Mouse (Mus musculus): ENCODE results near the gene Hsd17b2. TPM values are rescaled to one million over a fixed set of nuclear protein-coding genes. Genes with fewer than 3 reads are reported as not detected.
A peak's percentile ranks its signal among the peaks of the same experiment; 100 is the strongest.

Hsd17b2 gene
- not detected in 2 replicates for polyA plus RNA-seq (2016; fragmentation: Nextera tagmentation; extraction: Ambion mirVana)

- no peaks in the 10 kb centered on the region for H3K9me3 ChIP-seq
- H3K4me2 ChIP-seq (replicated peaks) = no peak within 1 kb of the TSS
- WGBS = 58% methylated on average over 13 of the region's 13 CpGs
- no peak within 1 kb of the TSS for H3K9ac ChIP-seq (replicated peaks)
- no peak within 1 kb of the TSS for H3K4me3 ChIP-seq
- H3K27ac ChIP-seq (replicated peaks) = no peak within 1 kb of the TSS
- peaks cover 9% of the 10 kb centered on the region for H3K4me1 ChIP-seq
- H3K36me3 ChIP-seq = no peaks in the 10 kb centered on the region
- H3K27me3 ChIP-seq = 0 out of 2 replicates have a peak, but pooled peaks cover 7% of the 10 kb centered on the region
- no peak for ATAC-seq (ENCODE audit: low FRiP score, low read depth)
Measured at GRCm38 (mm10) chr8:117701859-117702258, at the start of gene Hsd17b2. Gene Hsd17b2, plus strand, starts transcription at chr8:117701904.

GRCm38 (mm10) chr8:117652318-117652717 lies 49.4 kb upstream of the Hsd17b2 start:
- no peaks in the 10 kb centered on the region for H3K4me1 ChIP-seq
- H3K36me3 ChIP-seq = no peaks in the 10 kb centered on the region
- no peaks in the 10 kb centered on the region for H3K27me3 ChIP-seq
- no peak for ATAC-seq (ENCODE audit: low FRiP score, low read depth)
- WGBS = 100% methylated on average over 1 of the region's 1 CpGs
- H3K4me3 ChIP-seq = no peak overlapping the region
- H3K27ac ChIP-seq (replicated peaks) = no peak overlapping the region
- H3K9me3 ChIP-seq = no peaks in the 10 kb centered on the region
- no peak overlapping the region for H3K4me2 ChIP-seq (replicated peaks)
- H3K9ac ChIP-seq (replicated peaks) = no peak overlapping the region

- WGBS = 79% methylated on average over 7 of the region's 7 CpGs
- H3K4me3 ChIP-seq = no peak overlapping the region
- peaks cover 12% of the 10 kb centered on the region for H3K4me1 ChIP-seq
- no peaks in the 10 kb centered on the region for H3K9me3 ChIP-seq
- no peak overlapping the region for H3K27ac ChIP-seq (replicated peaks)
- H3K9ac ChIP-seq (replicated peaks) = no peak overlapping the region
- H3K36me3 ChIP-seq = no peaks in the 10 kb centered on the region
- no peaks in the 10 kb centered on the region for H3K27me3 ChIP-seq
- no peak for ATAC-seq (ENCODE audit: low FRiP score, low read depth)
- H3K4me2 ChIP-seq (replicated peaks) = no peak overlapping the region
Measured at GRCm38 (mm10) chr8:117658990-117659389, 42.7 kb upstream of the Hsd17b2 start.

GRCm38 (mm10) chr8:117660358-117661031 lies 41.2 kb upstream of the Hsd17b2 start:
- 37% methylated on average over 11 of the region's 11 CpGs for WGBS
- Histone ChIP-seq H3K9me3 (no peaks in the 10 kb centered on the region), H3K4me2 (replicated peaks) (peak overlapping the region; percentile 5; the same call in 1 of the 2 replicates), H3K27me3 (no peaks in the 10 kb centered on the region), H3K36me3 (no peaks in the 10 kb centered on the region), H3K4me1 (peaks cover 12% of the 10 kb centered on the region), H3K27ac (replicated peaks) (no peak overlapping the region), H3K4me3 (no peak overlapping the region), H3K9ac (replicated peaks) (no peak overlapping the region)
- peak; percentile 72 for ATAC-seq (ENCODE audit: low FRiP score, low read depth)

- H3K4me3 ChIP-seq = no peak overlapping the region
- ATAC-seq (ENCODE audit: low FRiP score, low read depth) = no peak
- no peak overlapping the region for H3K4me2 ChIP-seq (replicated peaks)
- H3K4me1 ChIP-seq = 0 out of 2 replicates have a peak, but pooled peaks cover 2% of the 10 kb centered on the region
- H3K27me3 ChIP-seq = no peaks in the 10 kb centered on the region
- WGBS = 84% methylated on average over 13 of the region's 13 CpGs
- H3K9ac ChIP-seq (replicated peaks) = no peak overlapping the region
- H3K27ac ChIP-seq (replicated peaks) = no peak overlapping the region
- H3K36me3 ChIP-seq = no peaks in the 10 kb centered on the region
- no peaks in the 10 kb centered on the region for H3K9me3 ChIP-seq
Measured at GRCm38 (mm10) chr8:117667349-117668124, 34.2 kb upstream of the Hsd17b2 start.

GRCm38 (mm10) chr8:117670461-117670860 lies 31.2 kb upstream of the Hsd17b2 start:
- Histone ChIP-seq H3K27me3 (no peaks in the 10 kb centered on the region), H3K4me2 (replicated peaks) (no peak overlapping the region), H3K4me3 (no peak overlapping the region), H3K9me3 (no peaks in the 10 kb centered on the region), H3K36me3 (no peaks in the 10 kb centered on the region), H3K27ac (replicated peaks) (no peak overlapping the region), H3K4me1 (0 out of 2 replicates have a peak, but pooled peaks cover 2% of the 10 kb centered on the region), H3K9ac (replicated peaks) (no peak overlapping the region)
- no peak for ATAC-seq (ENCODE audit: low FRiP score, low read depth)
- WGBS = 50% methylated on average over 11 of the region's 11 CpGs

GRCm38 (mm10) chr8:117672558-117672957 lies 29.1 kb upstream of the Hsd17b2 start:
- no peak overlapping the region for H3K27ac ChIP-seq (replicated peaks)
- H3K4me2 ChIP-seq (replicated peaks) = no peak overlapping the region; the same call in 1 of the 2 replicates
- ATAC-seq (ENCODE audit: low FRiP score, low read depth) = no peak
- no peak overlapping the region for H3K4me3 ChIP-seq
- H3K36me3 ChIP-seq = no peaks in the 10 kb centered on the region
- H3K9ac ChIP-seq (replicated peaks) = no peak overlapping the region
- H3K4me1 ChIP-seq = 0 out of 2 replicates have a peak, but pooled peaks cover 2% of the 10 kb centered on the region
- H3K9me3 ChIP-seq = no peaks in the 10 kb centered on the region
- H3K27me3 ChIP-seq = no peaks in the 10 kb centered on the region
- WGBS = 82% methylated on average over 3 of the region's 3 CpGs

GRCm38 (mm10) chr8:117673430-117673830 lies 28.3 kb upstream of the Hsd17b2 start, which contains the start of gene Sdr42e1:
Gene Sdr42e1, minus strand, starts transcription at chr8:117673689.
- Histone ChIP-seq H3K4me3 (peak within 1 kb of the TSS; percentile 41), H3K9me3 (no peaks in the 10 kb centered on the region), H3K4me1 (0 out of 2 replicates have a peak, but pooled peaks cover 2% of the 10 kb centered on the region), H3K36me3 (no peaks in the 10 kb centered on the region), H3K27ac (replicated peaks) (no peak within 1 kb of the TSS), H3K27me3 (no peaks in the 10 kb centered on the region), H3K9ac (replicated peaks) (0 out of 2 replicates have a peak within 1 kb of the TSS, but pooled peaks have one; percentile 8), H3K4me2 (replicated peaks) (peak within 1 kb of the TSS; percentile 51)
- WGBS = 18% methylated on average over 17 of the region's 17 CpGs
- no peak for ATAC-seq (ENCODE audit: low FRiP score, low read depth)

- no peak overlapping the region for H3K9ac ChIP-seq (replicated peaks)
- no peak overlapping the region for H3K4me3 ChIP-seq
- no peak for ATAC-seq (ENCODE audit: low FRiP score, low read depth)
- 81% methylated on average over 5 of the region's 5 CpGs for WGBS
- H3K4me1 ChIP-seq = 0 out of 2 replicates have a peak, but pooled peaks cover 2% of the 10 kb centered on the region
- H3K27me3 ChIP-seq = no peaks in the 10 kb centered on the region
- H3K27ac ChIP-seq (replicated peaks) = no peak overlapping the region
- no peaks in the 10 kb centered on the region for H3K36me3 ChIP-seq
- H3K9me3 ChIP-seq = no peaks in the 10 kb centered on the region
- no peak overlapping the region for H3K4me2 ChIP-seq (replicated peaks)
Measured at GRCm38 (mm10) chr8:117675171-117675570, 26.5 kb upstream of the Hsd17b2 start.

- 0 out of 2 replicates have a peak, but pooled peaks cover 2% of the 10 kb centered on the region for H3K4me1 ChIP-seq
- H3K9me3 ChIP-seq = no peaks in the 10 kb centered on the region
- no peak overlapping the region for H3K27ac ChIP-seq (replicated peaks)
- WGBS = 76% methylated on average over 9 of the region's 9 CpGs
- no peak overlapping the region for H3K4me2 ChIP-seq (replicated peaks)
- ATAC-seq (ENCODE audit: low FRiP score, low read depth) = no peak
- H3K4me3 ChIP-seq = no peak overlapping the region
- no peak overlapping the region for H3K9ac ChIP-seq (replicated peaks)
- no peaks in the 10 kb centered on the region for H3K36me3 ChIP-seq
- no peaks in the 10 kb centered on the region for H3K27me3 ChIP-seq
Measured at GRCm38 (mm10) chr8:117676460-117676859, 25.2 kb upstream of the Hsd17b2 start.

- H3K4me3 ChIP-seq = no peak overlapping the region
- H3K36me3 ChIP-seq = no peaks in the 10 kb centered on the region
- H3K27ac ChIP-seq (replicated peaks) = no peak overlapping the region
- H3K9ac ChIP-seq (replicated peaks) = no peak overlapping the region
- 87% methylated on average over 8 of the region's 8 CpGs for WGBS
- H3K9me3 ChIP-seq = no peaks in the 10 kb centered on the region
- no peaks in the 10 kb centered on the region for H3K27me3 ChIP-seq
- 0 out of 2 replicates have a peak, but pooled peaks cover 2% of the 10 kb centered on the region for H3K4me1 ChIP-seq
- no peak for ATAC-seq (ENCODE audit: low FRiP score, low read depth)
- H3K4me2 ChIP-seq (replicated peaks) = no peak overlapping the region
Measured at GRCm38 (mm10) chr8:117677011-117677410, 24.7 kb upstream of the Hsd17b2 start.

- H3K9ac ChIP-seq (replicated peaks) = no peak overlapping the region
- 81% methylated on average over 4 of the region's 4 CpGs for WGBS
- H3K4me2 ChIP-seq (replicated peaks) = no peak overlapping the region
- H3K9me3 ChIP-seq = no peaks in the 10 kb centered on the region
- no peak for ATAC-seq (ENCODE audit: low FRiP score, low read depth)
- H3K4me3 ChIP-seq = no peak overlapping the region
- H3K4me1 ChIP-seq = no peaks in the 10 kb centered on the region
- no peak overlapping the region for H3K27ac ChIP-seq (replicated peaks)
- H3K36me3 ChIP-seq = no peaks in the 10 kb centered on the region
- H3K27me3 ChIP-seq = no peaks in the 10 kb centered on the region
Measured at GRCm38 (mm10) chr8:117678650-117679049, 23.1 kb upstream of the Hsd17b2 start.

Data from midbrain, embryonic 12.5 days (tissue).